ENCODE assay signal across 24 mouse cellular contexts in the genomic region with DNA sequence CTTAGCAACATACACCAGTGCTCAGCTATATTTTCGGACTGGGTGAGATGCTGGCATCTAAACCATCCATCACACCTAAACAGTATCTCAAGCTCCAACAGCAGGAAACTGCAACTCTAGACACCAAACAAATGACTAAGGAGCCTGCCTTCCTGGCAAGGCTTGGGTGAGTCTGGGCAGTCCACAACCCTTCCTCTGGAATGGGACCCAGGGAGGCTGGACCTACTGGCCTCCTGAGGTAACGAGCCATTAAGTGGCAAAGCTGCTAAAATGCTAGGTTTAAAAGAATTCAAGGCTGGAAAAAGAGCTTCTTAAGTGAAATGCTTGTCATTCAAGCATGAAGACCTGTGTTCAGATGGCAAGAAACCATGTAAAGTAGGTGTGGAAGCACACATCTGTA.
DNase-seq lines count a peak whose midpoint lies in the region; ATAC-seq and TF ChIP-seq lines count a peak whose summit lies in the region.
"Had no signal": no experiment of that assay in that cellular context is flagged by ENCODE, and none has a peak within 500 bp of the region (broad histone marks: within the 10 kb centered on the region; RNA-seq: fewer than 3 reads in every experiment).

No protein-coding gene starts in this region.

- no peak overlapping the region for H3K27ac ChIP-seq in kidney, adult 2 months (ENCODE audit: insufficient read depth, low read depth, low read length)
- H3K27ac ChIP-seq in kidney, embryonic 16.5 days (ENCODE audit: low read length) = no peak overlapping the region
- H3K27ac ChIP-seq in kidney, embryonic 15.5 days = peak overlapping the region; percentile 51; the same call in 1 of the 2 replicates
- no peak overlapping the region for H3K27ac ChIP-seq in kidney, embryonic 14.5 days (ENCODE audit: low read depth, low read length)
- H3K27ac ChIP-seq in neural tube, embryonic 15.5 days (replicated peaks) = no peak overlapping the region
- H3K27ac ChIP-seq: embryonic facial prominence, embryonic 12.5 days; embryonic facial prominence, embryonic 15.5 days; forebrain, embryonic 12.5 days; forebrain, embryonic 15.5 days; hindbrain, embryonic 10.5 days; hindbrain, embryonic 13.5 days had no signal

- no peaks in the 10 kb centered on the region for H3K9me3 ChIP-seq in kidney, embryonic 16.5 days (ENCODE audit: low read length)
- H3K9me3 ChIP-seq in kidney, embryonic 15.5 days (replicated peaks) = no peaks in the 10 kb centered on the region
- H3K9me3 ChIP-seq in kidney, embryonic 14.5 days (ENCODE audit: control insufficient read depth, low read length) = no peaks in the 10 kb centered on the region
- no peaks in the 10 kb centered on the region for H3K9me3 ChIP-seq in neural tube, embryonic 15.5 days (replicated peaks)
- H3K9me3 ChIP-seq: embryonic facial prominence, embryonic 12.5 days; embryonic facial prominence, embryonic 15.5 days; forebrain, embryonic 12.5 days; forebrain, embryonic 15.5 days; hindbrain, embryonic 10.5 days; hindbrain, embryonic 13.5 days had no signal

- no peak for TF ChIP-seq CTCF in kidney, adult 2 months (conservative IDR thresholded peaks at IDR 0.05; ENCODE audit: insufficient read depth, insufficient read length, low read depth, low read length)

- TF ChIP-seq POLR2A in kidney, adult 2 months (IDR thresholded peaks at IDR 0.05; ENCODE audit: low read depth, low read length) = no peak

- no peak for ATAC-seq in kidney, embryonic 16.5 days (ENCODE audit: low FRiP score, low TSS enrichment)
- ATAC-seq in kidney, embryonic 15.5 days (replicated peaks; ENCODE audit: low FRiP score) = no peak
- no peak for ATAC-seq in kidney, embryonic 14.5 days (ENCODE audit: low FRiP score, low TSS enrichment)
- no peak for ATAC-seq in neural tube, embryonic 15.5 days (ENCODE audit: low FRiP score)
- ATAC-seq: forebrain, embryonic 15.5 days; hindbrain, embryonic 16.5 days had no signal

- DNase-seq in kidney, adult 2 months = peak; percentile 64
- DNase-seq in fibroblast of lung, adult 2 months (ENCODE audit: low read depth) = peak; percentile 13
- DNase-seq in kidney, postnatal 36 days = peak; percentile 31 to 48
- DNase-seq in urinary bladder, postnatal 36 days (ENCODE audit: low spot score in 2 of 2) = no peak
- DNase-seq: adrenal gland, adult 2 months; adrenal gland, postnatal 14 days; cerebellum, adult 11 months; cerebellum, adult 2 months; cerebellum, adult 9-11 months; cerebellum, postnatal 25 days; gastrocnemius, postnatal 10 days; gastrocnemius, postnatal 36 days had no signal

- WGBS in kidney, adult 2 months = 50% methylated on average over 2 of the region's 2 CpGs
- WGBS in kidney, embryonic 16.5 days = 41% methylated on average over 2 of the region's 2 CpGs
- WGBS in kidney, embryonic 15.5 days = 55% methylated on average over 2 of the region's 2 CpGs
- 53% methylated on average over 2 of the region's 2 CpGs for WGBS in kidney, embryonic 14.5 days
- WGBS in neural tube, embryonic 15.5 days = 92% methylated on average over 2 of the region's 2 CpGs

- no peaks in the 10 kb centered on the region for H3K36me3 ChIP-seq in kidney, adult 2 months (ENCODE audit: control insufficient read depth, insufficient read depth, low read length)
- no peaks in the 10 kb centered on the region for H3K36me3 ChIP-seq in kidney, embryonic 16.5 days (ENCODE audit: insufficient read depth, low read length)
- no peaks in the 10 kb centered on the region for H3K36me3 ChIP-seq in kidney, embryonic 15.5 days
- no peaks in the 10 kb centered on the region for H3K36me3 ChIP-seq in kidney, embryonic 14.5 days (ENCODE audit: control insufficient read depth, insufficient read depth, low read length)
- no peaks in the 10 kb centered on the region for H3K36me3 ChIP-seq in neural tube, embryonic 15.5 days
- H3K36me3 ChIP-seq: embryonic facial prominence, embryonic 12.5 days; embryonic facial prominence, embryonic 15.5 days; forebrain, embryonic 12.5 days; forebrain, embryonic 15.5 days; hindbrain, embryonic 10.5 days; hindbrain, embryonic 13.5 days had no signal

- no peak overlapping the region for H3K9ac ChIP-seq in kidney, embryonic 16.5 days (replicated peaks; ENCODE audit: low read length)
- no peak overlapping the region for H3K9ac ChIP-seq in kidney, embryonic 15.5 days
- no peak overlapping the region for H3K9ac ChIP-seq in kidney, embryonic 14.5 days (ENCODE audit: low read depth, low read length)
- H3K9ac ChIP-seq in neural tube, embryonic 15.5 days (replicated peaks) = no peak overlapping the region
- H3K9ac ChIP-seq: embryonic facial prominence, embryonic 12.5 days; embryonic facial prominence, embryonic 15.5 days; forebrain, embryonic 12.5 days; forebrain, embryonic 15.5 days; hindbrain, embryonic 13.5 days had no signal

- H3K4me1 ChIP-seq in kidney, adult 2 months (ENCODE audit: control insufficient read depth, insufficient read depth, low read length) = peaks cover 23% of the 10 kb centered on the region
- peaks cover 13% of the 10 kb centered on the region for H3K4me1 ChIP-seq in kidney, embryonic 16.5 days (ENCODE audit: insufficient read depth, low read length)
- peaks cover 6% of the 10 kb centered on the region for H3K4me1 ChIP-seq in kidney, embryonic 15.5 days
- H3K4me1 ChIP-seq in kidney, embryonic 14.5 days (ENCODE audit: control insufficient read depth, insufficient read depth, low read length) = no peaks in the 10 kb centered on the region
- 0 out of 2 replicates have a peak, but pooled peaks cover 2% of the 10 kb centered on the region for H3K4me1 ChIP-seq in neural tube, embryonic 15.5 days
- H3K4me1 ChIP-seq: embryonic facial prominence, embryonic 12.5 days; embryonic facial prominence, embryonic 15.5 days; forebrain, embryonic 12.5 days; hindbrain, embryonic 10.5 days had no signal

- no peak overlapping the region for H3K4me2 ChIP-seq in kidney, embryonic 16.5 days (replicated peaks; ENCODE audit: low read depth, low read length)
- no peak overlapping the region for H3K4me2 ChIP-seq in kidney, embryonic 15.5 days
- no peak overlapping the region for H3K4me2 ChIP-seq in kidney, embryonic 14.5 days (replicated peaks; ENCODE audit: low read depth, low read length)
- no peak overlapping the region for H3K4me2 ChIP-seq in neural tube, embryonic 15.5 days
- H3K4me2 ChIP-seq: embryonic facial prominence, embryonic 12.5 days; embryonic facial prominence, embryonic 15.5 days; forebrain, embryonic 12.5 days; forebrain, embryonic 15.5 days; heart, embryonic 11.5 days; hindbrain, embryonic 13.5 days had no signal

- no peak overlapping the region for H3K4me3 ChIP-seq in kidney, adult 2 months (ENCODE audit: insufficient read depth, low read depth, low read length)
- H3K4me3 ChIP-seq in kidney, embryonic 16.5 days (ENCODE audit: low read length) = no peak overlapping the region
- no peak overlapping the region for H3K4me3 ChIP-seq in kidney, embryonic 15.5 days (replicated peaks)
- H3K4me3 ChIP-seq in kidney, embryonic 14.5 days (ENCODE audit: low read length) = no peak overlapping the region
- no peak overlapping the region for H3K4me3 ChIP-seq in neural tube, embryonic 15.5 days (replicated peaks)
- H3K4me3 ChIP-seq: embryonic facial prominence, embryonic 12.5 days; embryonic facial prominence, embryonic 15.5 days; forebrain, embryonic 12.5 days; forebrain, embryonic 15.5 days; hindbrain, embryonic 10.5 days; hindbrain, embryonic 13.5 days had no signal

- no peaks in the 10 kb centered on the region for H3K27me3 ChIP-seq in kidney, adult 2 months (replicated peaks; ENCODE audit: control insufficient read depth, insufficient read depth, low read length)
- no peaks in the 10 kb centered on the region for H3K27me3 ChIP-seq in kidney, embryonic 16.5 days (ENCODE audit: insufficient read depth, low read length)
- no peaks in the 10 kb centered on the region for H3K27me3 ChIP-seq in kidney, embryonic 15.5 days
- H3K27me3 ChIP-seq in kidney, embryonic 14.5 days (ENCODE audit: control insufficient read depth, insufficient read depth, low read length) = no peaks in the 10 kb centered on the region
- H3K27me3 ChIP-seq in neural tube, embryonic 15.5 days (replicated peaks) = no peaks in the 10 kb centered on the region
- H3K27me3 ChIP-seq: embryonic facial prominence, embryonic 12.5 days; embryonic facial prominence, embryonic 15.5 days; forebrain, embryonic 12.5 days; forebrain, embryonic 15.5 days; hindbrain, embryonic 13.5 days had no signal

Comparison
In these comparisons a context has a peak if more than half of its experiments do, and no peak if none do; other contexts are left out.
1. DNase-seq: peak in kidney, adult 2 months (single experiment), fibroblast of lung, adult 2 months (single experiment) and kidney, postnatal 36 days (2 of 2); none in urinary bladder, postnatal 36 days (0 of 2).